Mouse (Mus musculus) heart, adult 8-10 months (tissue): ENCODE data around the gene Rassf5. TPM values are rescaled to one million over a fixed set of nuclear protein-coding genes. Genes with fewer than 3 reads are reported as not detected.
A peak's percentile ranks its signal among the peaks of the same experiment; 100 is the strongest.

Experiments used
- DNase-seq: peaks from one replicate; pipeline ENCODE4 v3.0.0; 2022; ENCODE audit warnings: low spot score
- total RNA-seq, 4 experiments: library from RNA; stranded (reverse); gene quantifications; 2 replicates each; pipeline ENCODE4 v1.2.4; 2022

Gene Rassf5
- total RNA-seq, 4 experiments from 2014 or later: 1.4 to 2.6 (median 1.5) TPM

- no peak for DNase-seq
These were observed 105.7 kb downstream of the Rassf5 start for GRCm38 (mm10) chr1:131139102-131140095.

DNA sequence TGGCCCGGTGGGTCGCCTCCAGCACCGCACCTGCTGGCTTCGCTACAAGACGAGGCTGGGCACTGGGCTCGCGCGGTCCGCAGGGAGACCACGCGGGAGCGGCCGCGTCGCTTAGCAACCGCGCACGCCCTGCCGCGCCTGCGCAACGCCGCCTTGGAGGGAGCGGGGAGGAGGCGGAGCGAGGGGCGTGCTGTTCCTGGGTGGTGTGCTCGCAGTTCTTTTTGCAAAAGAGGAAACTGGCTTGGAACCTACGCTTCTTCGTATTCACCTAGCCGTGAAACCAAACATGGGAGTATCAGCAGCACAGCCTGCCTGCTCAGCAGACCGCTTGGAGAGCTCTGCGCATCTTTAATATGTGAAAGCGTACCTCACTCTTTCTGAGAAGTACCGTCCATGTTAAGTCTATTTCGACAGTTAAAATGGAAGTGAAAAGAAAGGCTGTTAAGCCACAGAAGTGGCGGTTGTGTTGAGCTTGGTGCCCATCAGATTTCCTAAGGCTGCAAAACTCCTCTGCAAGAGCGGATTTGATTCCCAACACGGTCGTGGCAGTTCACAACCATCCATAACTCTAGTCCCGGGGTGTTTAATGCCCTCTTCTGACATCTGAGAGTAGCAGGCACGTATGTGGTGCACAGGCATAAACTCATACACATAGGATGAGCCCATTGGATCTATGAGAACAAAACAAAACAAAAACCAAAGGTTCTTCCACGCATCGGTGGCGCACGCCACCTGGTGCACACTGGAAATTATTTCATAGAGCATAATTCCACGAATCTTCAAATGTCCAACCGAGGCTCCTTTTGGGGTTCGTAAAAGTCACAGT is 106.7 kb downstream of the Rassf5 start, which contains the start of gene Dyrk3:
Gene Dyrk3 (minus strand): TSS at position 150 of the 826 bp plus-strand sequence.
- peak; percentile 87 for DNase-seq

- no peak for DNase-seq
These were observed 107.3 kb downstream of the Rassf5 start for GRCm38 (mm10) chr1:131137717-131138118.

- DNase-seq: no peak
These were observed 107.9 kb downstream of the Rassf5 start for GRCm38 (mm10) chr1:131137111-131137510.

GRCm38 (mm10) chr1:131135960-131136629 is 109.0 kb downstream of the Rassf5 start:
- DNase-seq: no peak

GRCm38 (mm10) chr1:131134942-131135522 is 110.0 kb downstream of the Rassf5 start:
- DNase-seq: no peak

- no peak for DNase-seq
These were observed 110.8 kb downstream of the Rassf5 start for GRCm38 (mm10) chr1:131134231-131134630.

Other genes with a start within 250 kb of the Rassf5 start
- gene Il10, start 225.4 kb downstream of the Rassf5 start, total RNA-seq: not detected
- 100 to 1,000 TPM; 303 to 326 (median 315) TPM for gene Mapkapk2, start 147.4 kb downstream of the Rassf5 start, total RNA-seq
- under 1 TPM; 0.25 to 0.71 (median 0.53) TPM for gene Dyrk3, start 106.9 kb downstream of the Rassf5 start, total RNA-seq
- gene Eif2d, start 92.1 kb downstream of the Rassf5 start, total RNA-seq: 10 to 100 TPM; 34.1 to 41.0 (median 37.0) TPM
- 1 to 10 TPM in 3 of 4 experiments, under 1 TPM in 1; 0.95 to 1.4 (median 1.1) TPM for gene Ikbke, start 34.3 kb upstream of the Rassf5 start, total RNA-seq